Mouse (Mus musculus) lung, postnatal 10 days (tissue): ENCODE measurements around the gene Pex16.
"Not testable (repeated sequence)": the region's sequence is repeated elsewhere in the genome, so short reads cannot be mapped to it uniquely, and the experiment has no call there.

Experiments
- DNase-seq: peaks from one replicate; pipeline ENCODE4 v3.0.0; 2021

Pex16 gene

GRCm38 (mm10) chr2:92389645-92390044 is 15.2 kb downstream of the Pex16 start:
- no peak for DNase-seq

- DNase-seq: peak; percentile 58
Measured at GRCm38 (mm10) chr2:92390206-92390930, 15.9 kb downstream of the Pex16 start.

DNA sequence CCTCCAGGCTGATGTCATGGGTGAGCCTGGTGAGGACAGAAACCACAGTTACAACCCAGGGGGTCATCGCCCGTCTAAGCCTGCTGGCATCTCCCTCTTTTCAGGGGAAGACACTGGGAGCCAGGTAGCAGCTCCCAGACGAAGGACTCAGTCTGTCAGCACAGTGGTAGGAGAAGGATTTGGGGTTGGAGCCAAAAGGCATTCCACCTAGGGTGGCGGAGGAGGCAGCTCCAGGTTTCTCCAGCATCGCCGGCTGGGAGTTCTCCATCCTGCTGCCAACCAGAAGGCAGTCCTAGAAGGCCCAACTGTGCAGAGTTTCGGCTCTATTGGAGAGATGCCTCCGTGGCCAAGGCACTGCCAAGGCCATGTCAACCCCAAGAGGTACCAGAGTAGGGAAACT is 16.6 kb downstream of the Pex16 start:
- DNase-seq: no peak

GRCm38 (mm10) chr2:92391703-92392317 is 17.3 kb downstream of the Pex16 start:
- DNase-seq: no peak

DNA sequence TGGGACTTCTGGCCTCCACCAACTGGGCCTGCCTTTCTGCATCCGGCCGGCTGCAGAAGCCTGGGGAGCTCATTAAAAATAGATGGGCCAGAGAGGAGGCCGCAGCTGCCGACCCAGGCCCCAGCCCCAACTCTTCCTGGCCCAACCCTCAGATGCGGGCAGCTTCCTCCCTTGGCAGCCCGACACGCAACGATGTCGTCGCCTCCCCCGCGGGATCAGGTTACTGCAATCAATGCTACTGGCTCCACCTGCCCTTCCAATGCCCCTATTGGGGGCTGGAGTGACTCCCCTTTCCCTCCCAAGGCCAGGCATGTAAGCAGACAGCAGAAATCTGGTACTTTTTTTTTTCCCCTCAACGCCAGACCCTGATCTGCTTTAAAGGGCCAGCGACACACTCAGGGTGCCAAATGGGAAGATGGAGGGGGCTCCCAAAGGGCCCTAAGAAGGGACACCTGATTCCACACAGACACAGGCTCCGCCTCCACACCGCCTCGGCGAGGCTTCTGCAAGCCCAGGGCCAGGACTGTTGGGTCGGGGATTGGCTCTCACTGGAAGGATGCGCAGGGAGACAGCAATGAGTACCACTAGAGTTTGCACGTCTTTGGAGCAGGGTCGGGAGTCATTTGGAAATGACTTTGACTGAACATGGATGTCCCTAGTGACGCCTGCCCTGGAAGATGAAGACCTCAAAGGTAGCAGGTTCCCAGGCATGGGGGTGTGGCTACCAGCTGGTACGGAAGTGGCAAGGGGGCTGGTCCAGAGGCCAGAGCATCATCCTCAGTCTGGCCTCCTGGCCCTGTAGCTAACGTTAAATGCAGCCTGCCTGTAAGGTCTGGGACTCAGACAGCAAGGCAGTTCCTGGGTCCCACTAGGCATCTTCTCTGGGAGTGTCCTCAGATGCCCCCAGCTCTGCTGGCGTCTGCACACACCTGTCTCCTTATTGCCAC is 18.1 kb downstream of the Pex16 start:
- DNase-seq: no peak

DNA sequence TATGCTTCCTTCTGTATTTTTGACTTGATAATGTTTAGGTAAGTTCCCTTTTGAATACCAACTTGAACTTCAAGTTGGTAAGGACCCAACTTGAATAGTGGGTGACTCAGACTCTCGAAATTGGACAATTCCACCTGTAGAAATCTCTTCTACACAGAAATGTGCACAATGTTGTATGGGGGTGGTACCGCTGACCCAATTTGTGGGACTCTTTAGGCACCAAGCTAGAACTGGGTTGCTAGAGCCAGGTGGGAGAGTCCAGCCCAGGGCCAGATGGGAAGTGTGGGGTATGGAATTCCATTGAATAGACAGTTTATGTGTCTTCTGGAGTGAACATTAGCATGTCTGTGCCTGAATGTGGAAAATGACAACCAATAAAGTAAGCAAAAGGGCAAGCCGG is 21.1 kb downstream of the Pex16 start:
- no peak for DNase-seq

- DNase-seq: no peak
Measured at GRCm38 (mm10) chr2:92397436-92397835, 23.0 kb downstream of the Pex16 start.

DNA sequence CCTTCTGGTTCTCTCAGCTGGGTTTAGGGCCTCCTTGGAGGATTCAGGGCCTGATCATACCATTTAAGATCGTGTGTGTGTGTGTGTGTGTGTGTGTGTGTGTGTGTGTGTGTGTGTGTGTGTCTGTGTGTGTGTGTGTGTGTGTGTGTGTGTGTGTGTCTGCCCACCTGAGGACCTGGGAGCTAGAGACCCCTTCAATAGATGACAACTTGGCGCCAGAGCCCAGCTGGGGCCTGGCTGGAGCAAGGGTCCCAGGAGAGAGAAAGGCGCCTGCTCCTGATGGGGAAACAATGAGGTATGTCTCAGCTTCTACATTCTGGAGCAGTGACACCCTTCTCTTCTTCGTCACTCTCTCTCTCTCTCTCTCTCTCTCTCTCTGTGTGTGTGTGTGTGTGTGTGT is 25.4 kb downstream of the Pex16 start:
- not testable (repeated sequence) for DNase-seq

DNA sequence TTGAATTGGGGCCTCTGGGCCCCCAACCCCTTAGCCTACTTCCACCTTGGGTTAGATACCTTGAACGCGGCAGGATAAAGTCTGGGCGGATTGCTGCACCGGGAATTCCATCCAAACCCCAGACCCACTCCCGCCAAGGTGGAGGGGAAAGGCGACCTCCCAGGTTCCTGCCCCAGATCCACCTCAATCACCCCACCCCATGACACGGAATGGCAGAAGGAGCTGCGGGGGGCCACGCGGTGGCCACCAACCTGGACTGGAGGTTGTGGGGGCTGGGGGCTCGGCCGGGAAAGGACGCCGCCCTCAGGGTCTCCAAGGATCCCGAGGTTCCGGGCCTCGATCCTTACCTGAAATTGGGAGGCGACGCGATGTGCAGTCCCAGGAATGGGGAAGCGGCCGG is 26.2 kb downstream of the Pex16 start:
- DNase-seq: no peak

DNA sequence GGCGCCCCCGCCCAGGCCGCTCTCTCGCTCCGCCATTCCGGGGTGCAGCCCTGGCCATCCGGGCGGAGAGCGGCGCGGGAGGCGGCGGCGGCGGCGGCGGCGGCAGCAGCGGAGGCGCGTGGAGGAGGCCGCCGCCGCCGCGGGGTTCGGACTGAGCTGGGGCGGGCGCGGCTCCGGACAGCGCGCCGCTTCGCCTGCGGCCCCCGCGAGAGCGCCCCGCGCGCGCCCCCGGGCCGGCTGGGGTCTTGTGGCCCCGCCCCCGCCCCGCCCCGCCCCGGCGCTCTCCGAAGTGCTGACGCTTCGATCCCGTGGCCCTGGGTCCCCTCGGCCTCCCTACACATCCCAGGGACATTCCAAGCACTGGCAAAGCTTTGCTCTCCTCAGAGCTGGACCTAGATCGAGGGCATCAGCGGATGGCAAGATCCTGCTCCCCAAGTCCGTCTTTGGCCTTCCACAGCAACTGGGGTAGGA is 26.6 kb downstream of the Pex16 start, which contains the start of gene Mapk8ip1:
Gene Mapk8ip1, minus strand, starts transcription at position 173 of the 471 bp plus-strand sequence.
- peak; percentile 13 for DNase-seq

GRCm38 (mm10) chr2:92402591-92403326 is 28.3 kb downstream of the Pex16 start:
- no peak for DNase-seq

DNA sequence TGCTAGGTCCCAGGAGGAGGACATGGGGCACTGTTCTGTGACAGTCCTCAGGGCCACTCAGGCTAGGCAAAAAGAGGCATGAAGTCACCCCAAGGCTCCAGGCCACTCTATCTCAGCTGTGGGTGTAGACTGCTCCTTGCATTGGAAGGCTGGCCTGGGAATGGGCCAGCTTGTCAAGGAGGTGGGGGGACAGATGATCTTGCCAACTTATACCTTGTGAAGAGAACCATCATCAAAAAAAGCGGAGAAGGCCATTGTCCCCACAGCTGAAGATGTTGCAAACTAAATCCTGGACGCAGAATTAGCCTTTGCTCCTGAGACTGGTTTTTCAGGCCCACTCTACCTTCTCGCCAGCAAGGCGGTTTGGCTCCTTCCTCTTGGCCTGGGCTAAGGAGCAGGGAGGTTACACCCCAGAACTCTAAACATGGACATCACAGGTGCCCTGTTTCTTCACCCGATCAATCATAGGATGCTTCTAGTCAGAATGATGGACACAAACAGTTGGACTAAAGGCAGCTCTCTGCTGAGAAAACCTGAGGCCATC is 29.4 kb downstream of the Pex16 start:
- no peak for DNase-seq

DNA sequence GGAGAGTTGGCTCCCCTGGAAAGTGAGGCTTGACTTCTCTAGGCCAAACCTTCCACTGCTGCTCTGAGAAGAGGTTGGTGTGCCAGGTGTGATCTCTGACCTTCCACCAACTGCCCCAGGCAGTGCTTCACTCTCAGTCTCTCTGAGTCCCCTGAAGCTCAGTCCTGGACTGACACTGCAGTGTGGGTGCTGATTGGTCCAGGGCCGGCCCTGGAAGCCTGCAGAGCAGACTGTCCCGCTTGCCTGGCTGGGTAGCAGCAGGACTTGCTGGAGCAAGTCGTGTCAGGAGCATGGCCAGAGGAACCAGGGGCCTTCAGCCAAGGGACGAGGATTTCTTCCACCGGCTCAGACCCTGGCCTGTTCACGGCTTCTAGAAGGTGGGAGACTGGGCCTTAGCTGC is 30.3 kb downstream of the Pex16 start:
- no peak for DNase-seq

GRCm38 (mm10) chr2:92405687-92406086 is 31.2 kb downstream of the Pex16 start:
- DNase-seq: no peak

DNA sequence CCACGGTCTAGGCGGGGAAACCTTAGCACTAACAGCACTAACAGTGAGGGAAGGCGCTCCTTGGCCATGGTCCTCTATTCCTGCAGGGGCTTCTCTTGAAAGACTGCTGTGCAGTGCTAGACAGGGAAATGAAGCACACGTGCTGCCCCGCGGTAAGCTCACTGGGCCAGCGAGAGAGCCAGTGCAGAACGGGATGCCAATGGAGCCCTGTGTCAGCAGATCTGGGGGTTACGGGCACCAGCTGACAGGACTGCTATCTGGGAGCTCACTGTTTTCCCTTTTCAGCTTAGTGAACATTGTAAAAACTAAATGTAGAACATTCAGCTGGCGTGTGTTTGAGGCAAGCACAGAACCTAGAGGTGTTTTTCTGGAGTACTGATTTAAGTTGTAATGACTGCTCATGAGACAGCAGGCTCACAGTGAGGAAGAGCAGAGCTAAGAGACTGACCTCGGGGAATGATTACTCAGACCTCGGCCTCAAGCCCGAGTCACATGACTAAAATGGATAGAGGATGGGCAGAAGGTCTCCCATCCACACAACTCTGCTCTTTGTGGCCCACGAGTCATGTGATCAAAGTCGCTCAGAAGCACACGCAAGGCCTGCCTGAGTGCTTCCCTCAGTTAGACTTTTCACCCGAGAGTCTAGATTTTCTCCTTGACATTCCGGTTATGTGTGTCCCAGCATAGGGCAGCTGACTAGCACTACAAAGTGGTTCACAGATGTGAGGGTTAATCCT is 34.0 kb downstream of the Pex16 start:
- DNase-seq: no peak

- no peak for DNase-seq
Measured at GRCm38 (mm10) chr2:92411705-92412104, 37.2 kb downstream of the Pex16 start.

DNA sequence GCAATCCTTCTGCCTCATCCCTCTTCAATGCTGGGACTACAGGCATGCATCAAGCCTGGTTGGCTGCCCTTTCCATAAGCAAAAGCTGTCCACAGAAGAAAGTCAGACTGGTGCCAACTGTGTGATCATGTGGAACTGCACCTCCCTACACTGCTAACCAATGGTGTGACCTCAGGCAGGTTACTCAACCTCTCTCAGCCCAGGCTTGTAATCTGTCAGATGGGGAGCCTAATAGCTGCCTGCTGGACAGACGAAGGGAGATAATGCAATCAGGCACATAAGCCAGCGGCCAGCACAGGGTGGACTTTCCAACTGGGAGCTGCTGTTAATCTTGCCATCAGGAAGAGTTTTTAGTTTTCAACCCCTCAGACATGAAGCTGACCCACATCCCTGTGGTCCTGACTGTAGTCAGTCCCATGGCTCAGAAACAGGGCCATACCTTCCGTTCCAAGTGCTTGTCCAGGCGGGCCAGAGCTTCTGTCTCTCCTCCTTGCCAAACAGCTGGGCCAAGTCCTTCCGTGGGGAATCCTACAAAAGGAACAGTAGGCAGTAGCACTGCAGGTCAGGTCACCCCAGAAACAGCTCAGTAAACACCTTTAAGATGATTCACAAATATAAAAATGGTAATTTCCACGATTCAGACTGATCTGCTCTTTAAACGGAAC is 47.4 kb downstream of the Pex16 start:
- DNase-seq: no peak

- peak; percentile 44 for DNase-seq
Measured at GRCm38 (mm10) chr2:92422388-92423135, 48.1 kb downstream of the Pex16 start.

DNA sequence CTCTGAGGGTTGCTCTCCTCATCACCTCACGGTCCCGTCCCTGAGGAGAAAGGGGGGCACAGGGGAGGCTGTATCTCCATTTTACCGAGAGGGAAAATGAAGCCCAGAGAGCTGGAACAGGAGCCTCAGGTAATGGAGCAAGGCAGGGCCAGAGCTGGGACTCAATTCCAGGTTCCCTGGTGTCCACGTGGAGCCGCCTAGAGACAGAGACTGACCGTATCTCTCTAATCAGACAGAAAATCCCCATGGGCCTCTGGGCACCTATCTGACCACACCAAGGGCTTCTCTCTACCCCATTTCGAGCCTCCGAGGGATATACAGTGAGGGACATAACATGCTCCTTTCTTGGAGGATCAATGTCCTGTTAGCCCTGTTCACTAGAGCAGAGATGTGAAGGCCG is 48.7 kb downstream of the Pex16 start:
- no peak for DNase-seq
